Mouse (Mus musculus) cortical plate, adult 2 months (tissue): ENCODE measurements at regions not wholly inside any gene's neighbourhood (a gene's known extent, or its start where the extent isn't known, plus 50 kb on each side); places are given as distances from the start of the nearest gene placed in this dataset.

Source experiments
- CTCF ChIP-seq: fragments of 200-500 bp; IDR thresholded peaks from 2 replicates; pipeline ENCODE4 v1.5.1; 2011; ENCODE audit warnings: mild to moderate bottlenecking, control low read depth, low read length; ENCODE audit not compliant: insufficient read depth; ENCODE audit errors: extremely low read depth
- POLR2A ChIP-seq: fragments of 200-500 bp; IDR thresholded peaks from 2 replicates; pipeline ENCODE4 v1.6.1; 2011; ENCODE audit warnings: mild to moderate bottlenecking, low read length, control low read depth; ENCODE audit not compliant: insufficient read depth; ENCODE audit errors: extremely low read depth

DNA sequence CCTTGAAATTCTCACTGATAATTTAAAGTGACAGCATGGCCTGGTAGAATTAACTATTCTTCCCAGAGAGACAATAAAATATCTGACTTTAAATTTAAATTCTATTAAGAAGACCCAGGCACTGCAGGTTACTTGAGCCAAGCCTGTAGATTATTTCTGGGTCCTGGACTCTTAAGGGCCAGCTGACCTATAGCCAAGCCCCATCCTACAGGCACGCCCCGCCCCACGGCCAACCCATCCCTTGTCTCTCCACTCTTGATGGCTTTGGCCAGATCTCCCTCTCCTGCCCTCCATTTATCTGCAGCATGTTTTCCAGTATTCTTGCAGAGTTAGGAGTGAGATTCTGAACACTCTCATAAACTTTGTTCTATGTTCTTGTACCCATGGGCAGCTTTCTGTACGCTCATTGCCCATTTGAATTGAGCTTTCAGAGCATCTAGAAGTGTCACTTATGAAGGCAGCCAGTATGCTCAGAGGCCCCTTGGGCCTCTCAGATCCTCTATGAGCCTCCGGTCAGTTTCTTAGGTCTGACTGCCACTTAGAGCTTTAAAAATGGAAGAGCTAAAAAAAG is 96.2 kb upstream of the Pabpc6 start:
- TF ChIP-seq CTCF (no peak), POLR2A (no peak)
